Mouse (Mus musculus): ENCODE measurements around the gene Tcte1. TPM values are rescaled to one million over a fixed set of nuclear protein-coding genes. Genes with fewer than 3 reads are reported as not detected.

The Tcte1 gene
- polyA plus RNA-seq, 1 experiment from 2014 or later = 2.0 TPM

DNA sequence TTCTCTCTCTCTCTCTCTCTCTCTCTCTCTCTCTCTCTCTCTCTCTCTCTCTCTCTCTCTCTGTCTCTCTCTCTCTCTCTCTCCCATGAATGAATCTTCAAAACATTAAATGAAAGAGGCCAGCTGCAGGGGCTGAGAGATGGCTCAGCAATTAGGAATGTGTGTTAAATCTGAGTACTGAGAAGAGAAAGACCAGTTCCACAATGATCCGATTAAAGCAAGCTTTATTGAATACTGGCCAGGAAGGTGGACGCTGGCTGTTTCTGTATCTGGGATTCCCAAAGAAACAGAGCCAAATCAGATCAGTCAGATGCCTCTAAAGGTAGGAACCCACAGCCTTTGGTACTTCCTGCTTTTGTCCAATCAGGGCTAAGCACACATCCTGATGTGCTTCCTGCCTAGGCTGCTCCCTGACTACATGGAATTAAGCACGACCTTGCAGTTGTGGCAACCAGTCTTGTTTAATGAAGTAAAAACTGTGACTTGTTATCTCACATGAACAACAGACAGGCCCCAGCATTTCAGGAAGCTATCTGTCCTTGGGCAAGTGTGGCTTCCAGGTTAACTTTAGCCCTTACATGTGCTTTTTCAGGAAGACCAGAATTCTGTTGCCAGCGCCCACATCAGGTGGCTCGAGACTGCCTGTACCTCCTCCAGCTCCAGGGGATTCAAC, 19.8 kb upstream of the Tcte1 start:
- no peak overlapping the region for H3K4me3 ChIP-seq (ENCODE audit: low read depth, low read length)
- ATAC-seq (ENCODE audit: low FRiP score) (no peak), DNase-seq (ENCODE audit: low spot score) (no peak)
- H3K4me1 ChIP-seq (replicated peaks; ENCODE audit: control insufficient read depth, insufficient read depth, low read length) = no peaks in the 10 kb centered on the region; the same call in 1 of the 2 replicates
- no peaks in the 10 kb centered on the region for H3K9me3 ChIP-seq (ENCODE audit: control insufficient read depth, low read length)
- H3K9ac ChIP-seq (ENCODE audit: low read depth, low read length) = no peak overlapping the region
- no peaks in the 10 kb centered on the region for H3K27me3 ChIP-seq (ENCODE audit: control insufficient read depth, insufficient read depth, low read length)
- H3K36me3 ChIP-seq (ENCODE audit: control insufficient read depth, insufficient read depth, low read length) = no peaks in the 10 kb centered on the region
- H3K27ac ChIP-seq (ENCODE audit: low read depth, low read length) = no peak overlapping the region
- H3K4me2 ChIP-seq (replicated peaks; ENCODE audit: low read depth, low read length) = no peak overlapping the region
- WGBS = 63% methylated on average over 5 of the region's 5 CpGs

DNA sequence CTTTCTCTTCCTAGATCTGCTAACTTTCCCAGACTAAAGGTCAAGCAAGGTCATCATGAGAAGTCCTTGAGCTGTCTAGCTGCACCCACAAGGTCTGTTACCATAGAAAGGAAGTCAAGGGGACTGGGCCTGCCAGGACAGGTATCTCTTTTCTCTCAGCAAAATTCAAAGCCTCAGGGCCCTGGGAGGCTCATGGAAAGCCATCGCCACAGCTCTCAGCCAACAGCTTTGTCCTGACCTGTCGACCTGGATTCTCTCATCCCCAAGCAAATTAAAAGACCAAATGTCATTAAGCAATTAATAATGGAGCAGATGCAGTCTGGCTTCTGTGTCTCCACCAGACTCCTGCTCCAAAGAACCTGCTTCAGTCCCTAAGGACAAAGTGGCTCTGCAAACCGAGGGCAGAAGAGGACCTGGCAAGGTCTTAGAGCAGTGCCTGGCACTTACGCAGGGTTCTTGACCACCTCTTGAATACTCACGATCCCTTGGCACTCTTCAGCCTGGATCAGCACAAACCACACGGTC, 17.2 kb upstream of the Tcte1 start:
- Histone ChIP-seq H3K4me3 (ENCODE audit: low read depth, low read length) (no peak overlapping the region), H3K4me2 (replicated peaks; ENCODE audit: low read depth, low read length) (no peak overlapping the region), H3K4me1 (replicated peaks; ENCODE audit: control insufficient read depth, insufficient read depth, low read length) (no peaks in the 10 kb centered on the region; the same call in 1 of the 2 replicates), H3K36me3 (ENCODE audit: control insufficient read depth, insufficient read depth, low read length) (no peaks in the 10 kb centered on the region), H3K9me3 (ENCODE audit: control insufficient read depth, low read length) (no peaks in the 10 kb centered on the region), H3K27me3 (ENCODE audit: control insufficient read depth, insufficient read depth, low read length) (no peaks in the 10 kb centered on the region), H3K9ac (ENCODE audit: low read depth, low read length) (no peak overlapping the region), H3K27ac (ENCODE audit: low read depth, low read length) (no peak overlapping the region)
- DNase-seq (ENCODE audit: low spot score) (no peak), ATAC-seq (ENCODE audit: low FRiP score) (peak; percentile 37; the same call in 1 of the 2 replicates)
- 68% methylated on average over 6 of the region's 6 CpGs for WGBS

- DNase-seq (ENCODE audit: low spot score) = peak; percentile 97
- WGBS = under 1% methylated on average over 42 of the region's 42 CpGs
- H3K27ac ChIP-seq (ENCODE audit: low read depth, low read length) = peak within 1 kb of the TSS; percentile 74
These were observed 16.5 kb upstream of the Tcte1 start, which contains the start of gene Aars2 for GRCm38 (mm10) chr17:45506700-45507189. Gene Aars2, plus strand, starts transcription at chr17:45506841.

GRCm38 (mm10) chr17:45510871-45511270, 12.4 kb upstream of the Tcte1 start:
- Histone ChIP-seq H3K36me3 (ENCODE audit: control insufficient read depth, insufficient read depth, low read length) (no peaks in the 10 kb centered on the region), H3K9ac (ENCODE audit: low read depth, low read length) (no peak overlapping the region), H3K4me1 (replicated peaks; ENCODE audit: control insufficient read depth, insufficient read depth, low read length) (no peaks in the 10 kb centered on the region; the same call in 1 of the 2 replicates), H3K27me3 (ENCODE audit: control insufficient read depth, insufficient read depth, low read length) (no peaks in the 10 kb centered on the region), H3K27ac (ENCODE audit: low read depth, low read length) (no peak overlapping the region), H3K4me3 (ENCODE audit: low read depth, low read length) (no peak overlapping the region), H3K4me2 (replicated peaks; ENCODE audit: low read depth, low read length) (no peak overlapping the region), H3K9me3 (ENCODE audit: control insufficient read depth, low read length) (no peaks in the 10 kb centered on the region)
- DNase-seq (ENCODE audit: low spot score) = no peak
- 95% methylated on average over 4 of the region's 4 CpGs for WGBS
- ATAC-seq (ENCODE audit: low FRiP score) = no peak

More at GRCm38 (mm10) chr17:45506700-45507189, 16.5 kb upstream of the Tcte1 start, which contains the start of gene Aars2:
- no peaks in the 10 kb centered on the region; the same call in 1 of the 2 replicates for H3K4me1 ChIP-seq (replicated peaks; ENCODE audit: control insufficient read depth, insufficient read depth, low read length)
- ATAC-seq (ENCODE audit: low FRiP score) = peak; percentile 95
- H3K36me3 ChIP-seq (ENCODE audit: control insufficient read depth, insufficient read depth, low read length) = no peaks in the 10 kb centered on the region
- no peaks in the 10 kb centered on the region for H3K9me3 ChIP-seq (ENCODE audit: control insufficient read depth, low read length)
- H3K4me2 ChIP-seq (replicated peaks; ENCODE audit: low read depth, low read length) = peak within 1 kb of the TSS; percentile 6; the same call in 1 of the 2 replicates
- peak within 1 kb of the TSS; percentile 69 for H3K4me3 ChIP-seq (ENCODE audit: low read depth, low read length)
- peak within 1 kb of the TSS; percentile 72 for H3K9ac ChIP-seq (ENCODE audit: low read depth, low read length)
- no peaks in the 10 kb centered on the region for H3K27me3 ChIP-seq (ENCODE audit: control insufficient read depth, insufficient read depth, low read length)

DNA sequence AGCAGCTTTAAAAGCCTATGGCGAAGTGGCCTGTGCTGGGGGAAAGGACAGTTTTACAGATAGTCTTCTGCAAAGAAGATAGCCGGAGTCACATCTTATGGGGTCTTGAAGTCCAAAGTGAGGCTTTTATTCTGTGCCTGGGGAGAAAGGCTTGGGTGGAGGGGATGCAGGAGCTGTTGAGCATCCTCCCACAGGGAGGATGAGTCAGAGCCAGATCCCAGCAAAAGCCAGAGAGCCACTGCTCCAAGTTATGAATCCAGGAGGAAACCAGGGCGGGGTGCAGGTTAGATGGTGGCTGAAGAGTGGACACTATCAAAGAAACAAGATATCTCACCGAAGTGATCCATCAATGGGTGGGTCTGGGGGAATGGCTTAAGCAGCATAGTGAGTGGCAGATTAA, 11.5 kb upstream of the Tcte1 start:
- no peaks in the 10 kb centered on the region for H3K36me3 ChIP-seq (ENCODE audit: control insufficient read depth, insufficient read depth, low read length)
- no peak overlapping the region for H3K9ac ChIP-seq (ENCODE audit: low read depth, low read length)
- H3K27me3 ChIP-seq (ENCODE audit: control insufficient read depth, insufficient read depth, low read length) = no peaks in the 10 kb centered on the region
- H3K27ac ChIP-seq (ENCODE audit: low read depth, low read length) = no peak overlapping the region
- no peak overlapping the region for H3K4me3 ChIP-seq (ENCODE audit: low read depth, low read length)
- DNase-seq (ENCODE audit: low spot score) (no peak), ATAC-seq (ENCODE audit: low FRiP score) (no peak)
- WGBS = 94% methylated on average over 4 of the region's 4 CpGs
- no peaks in the 10 kb centered on the region; the same call in 1 of the 2 replicates for H3K4me1 ChIP-seq (replicated peaks; ENCODE audit: control insufficient read depth, insufficient read depth, low read length)
- H3K9me3 ChIP-seq (ENCODE audit: control insufficient read depth, low read length) = no peaks in the 10 kb centered on the region
- no peak overlapping the region for H3K4me2 ChIP-seq (replicated peaks; ENCODE audit: low read depth, low read length)

- WGBS = 58% methylated on average over 15 of the region's 15 CpGs
These were observed 8.0 kb upstream of the Tcte1 start for GRCm38 (mm10) chr17:45515204-45515726.

GRCm38 (mm10) chr17:45515806-45516205, 7.4 kb upstream of the Tcte1 start:
- H3K4me2 ChIP-seq (replicated peaks; ENCODE audit: low read depth, low read length) = no peak overlapping the region
- H3K9ac ChIP-seq (ENCODE audit: low read depth, low read length) = no peak overlapping the region
- ATAC-seq (ENCODE audit: low FRiP score) = no peak
- no peak overlapping the region for H3K27ac ChIP-seq (ENCODE audit: low read depth, low read length)
- 89% methylated on average over 10 of the region's 10 CpGs for WGBS
- H3K27me3 ChIP-seq (ENCODE audit: control insufficient read depth, insufficient read depth, low read length) = no peaks in the 10 kb centered on the region
- H3K9me3 ChIP-seq (ENCODE audit: control insufficient read depth, low read length) = no peaks in the 10 kb centered on the region
- no peaks in the 10 kb centered on the region for H3K4me1 ChIP-seq (replicated peaks; ENCODE audit: control insufficient read depth, insufficient read depth, low read length)
- H3K36me3 ChIP-seq (ENCODE audit: control insufficient read depth, insufficient read depth, low read length) = 0 out of 2 replicates have a peak, but pooled peaks cover 3% of the 10 kb centered on the region
- H3K4me3 ChIP-seq (ENCODE audit: low read depth, low read length) = no peak overlapping the region
- DNase-seq (ENCODE audit: low spot score) = no peak

More at GRCm38 (mm10) chr17:45515204-45515726, 8.0 kb upstream of the Tcte1 start:
- Histone ChIP-seq H3K4me3 (ENCODE audit: low read depth, low read length) (no peak overlapping the region), H3K9me3 (ENCODE audit: control insufficient read depth, low read length) (no peaks in the 10 kb centered on the region), H3K4me2 (replicated peaks; ENCODE audit: low read depth, low read length) (no peak overlapping the region), H3K9ac (ENCODE audit: low read depth, low read length) (no peak overlapping the region), H3K27ac (ENCODE audit: low read depth, low read length) (no peak overlapping the region), H3K27me3 (ENCODE audit: control insufficient read depth, insufficient read depth, low read length) (no peaks in the 10 kb centered on the region), H3K4me1 (replicated peaks; ENCODE audit: control insufficient read depth, insufficient read depth, low read length) (no peaks in the 10 kb centered on the region), H3K36me3 (ENCODE audit: control insufficient read depth, insufficient read depth, low read length) (0 out of 2 replicates have a peak, but pooled peaks cover 3% of the 10 kb centered on the region)
- DNase-seq (ENCODE audit: low spot score) (no peak), ATAC-seq (ENCODE audit: low FRiP score) (0 out of 2 replicates have a peak, but pooled peaks have one; percentile 15)

DNA sequence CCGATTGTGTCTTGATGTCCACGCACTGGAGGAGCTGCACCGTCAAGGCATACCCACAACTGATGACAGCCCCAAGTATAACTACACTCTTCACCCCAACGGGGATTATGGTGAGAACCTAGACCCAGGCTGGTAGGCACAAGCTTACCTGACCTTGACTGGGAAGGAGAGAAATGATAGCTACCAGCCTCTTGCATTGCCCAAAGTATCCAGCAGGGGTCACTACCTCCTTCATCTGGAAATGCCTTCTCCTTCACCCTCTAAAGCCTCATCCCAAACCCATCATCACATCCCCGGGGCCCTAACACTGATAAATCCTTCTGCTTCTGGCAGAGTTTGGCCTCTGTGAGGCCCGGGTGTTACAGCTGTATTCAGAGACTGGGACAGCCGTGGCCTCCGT, 6.7 kb upstream of the Tcte1 start:
- DNase-seq (ENCODE audit: low spot score) = peak; percentile 88
- WGBS = 59% methylated on average over 8 of the region's 8 CpGs
- no peaks in the 10 kb centered on the region for H3K9me3 ChIP-seq (ENCODE audit: control insufficient read depth, low read length)
- ATAC-seq (ENCODE audit: low FRiP score) = peak; percentile 44; the same call in 1 of the 2 replicates
- 0 out of 2 replicates have a peak, but pooled peaks cover 3% of the 10 kb centered on the region for H3K36me3 ChIP-seq (ENCODE audit: control insufficient read depth, insufficient read depth, low read length)
- no peak overlapping the region for H3K4me3 ChIP-seq (ENCODE audit: low read depth, low read length)
- H3K4me1 ChIP-seq (replicated peaks; ENCODE audit: control insufficient read depth, insufficient read depth, low read length) = no peaks in the 10 kb centered on the region
- no peak overlapping the region for H3K27ac ChIP-seq (ENCODE audit: low read depth, low read length)
- no peak overlapping the region for H3K4me2 ChIP-seq (replicated peaks; ENCODE audit: low read depth, low read length)
- H3K9ac ChIP-seq (ENCODE audit: low read depth, low read length) = no peak overlapping the region
- H3K27me3 ChIP-seq (ENCODE audit: control insufficient read depth, insufficient read depth, low read length) = no peaks in the 10 kb centered on the region
